Mouse (Mus musculus): ENCODE measurements around the gene Itsn2.
A peak's percentile ranks its signal among the peaks of the same experiment; 100 is the strongest.
"Not testable (repeated sequence)": the region's sequence is repeated elsewhere in the genome, so short reads cannot be mapped to it uniquely, and the experiment has no call there.

Gene Itsn2

GRCm38 (mm10) chr12:4708881-4709604, 116.6 kb downstream of the Itsn2 start:
- DNase-seq (ENCODE audit: low spot score): peak; percentile 54

GRCm38 (mm10) chr12:4709926-4710325, 117.5 kb downstream of the Itsn2 start:
- no peak for DNase-seq (ENCODE audit: low spot score)

- DNase-seq (ENCODE audit: low spot score): no peak
Measured at GRCm38 (mm10) chr12:4713361-4713760, 120.9 kb downstream of the Itsn2 start.

- no peak for DNase-seq (ENCODE audit: low spot score)
Measured at GRCm38 (mm10) chr12:4715606-4716005, 123.2 kb downstream of the Itsn2 start.

- DNase-seq (ENCODE audit: low spot score): peak; percentile 43
Measured at GRCm38 (mm10) chr12:4717417-4717816, 125.0 kb downstream of the Itsn2 start.

- peak; percentile 27 for DNase-seq (ENCODE audit: low spot score)
Measured at GRCm38 (mm10) chr12:4719066-4719761, 126.8 kb downstream of the Itsn2 start.

GRCm38 (mm10) chr12:4719762-4720754, 127.6 kb downstream of the Itsn2 start:
- peak; percentile 52 for DNase-seq (ENCODE audit: low spot score)

- no peak for DNase-seq (ENCODE audit: low spot score)
Measured at GRCm38 (mm10) chr12:4729165-4729564, 136.7 kb downstream of the Itsn2 start.

- DNase-seq (ENCODE audit: low spot score): no peak
Measured at GRCm38 (mm10) chr12:4731629-4732028, 139.2 kb downstream of the Itsn2 start.

GRCm38 (mm10) chr12:4732332-4732731, 139.9 kb downstream of the Itsn2 start:
- no peak for DNase-seq (ENCODE audit: low spot score)

- DNase-seq (ENCODE audit: low spot score): peak; percentile 57
Measured at GRCm38 (mm10) chr12:4738031-4738576, 145.7 kb downstream of the Itsn2 start, which contains the start of gene Fam228a. TSS of gene Fam228a (minus strand) at chr12:4738430.

- DNase-seq (ENCODE audit: low spot score): no peak
Measured at GRCm38 (mm10) chr12:4740823-4741222, 148.4 kb downstream of the Itsn2 start.

GRCm38 (mm10) chr12:4742183-4742582, 149.7 kb downstream of the Itsn2 start:
- no peak for DNase-seq (ENCODE audit: low spot score)

- DNase-seq (ENCODE audit: low spot score): no peak
Measured at GRCm38 (mm10) chr12:4744486-4744885, 152.0 kb downstream of the Itsn2 start.

- not testable (repeated sequence) for DNase-seq (ENCODE audit: low spot score)
Measured at GRCm38 (mm10) chr12:4754451-4754850, 162.0 kb downstream of the Itsn2 start.

- DNase-seq (ENCODE audit: low spot score): no peak
Measured at GRCm38 (mm10) chr12:4757060-4757459, 164.6 kb downstream of the Itsn2 start.
